Mouse (Mus musculus) liver, embryonic 13.5 days (tissue): ENCODE data around the gene Lrrc52. TPM values are rescaled to one million over a fixed set of nuclear protein-coding genes. Genes with fewer than 3 reads are reported as not detected.

Experiments used
- polyA plus RNA-seq: library from polyadenylated mRNA; unstranded; fragments of >200 nt; fragmentation: Nextera tagmentation; extraction: Ambion mirVana; gene quantifications from 2 replicates; pipeline ENCODE4 v1.2.1, GENCODE M21; 2015

Gene Lrrc52
- polyA plus RNA-seq, 1 experiment from 2014 or later = not detected

Other genes with a start within 250 kb of the Lrrc52 start
- gene Uck2, start 181.5 kb downstream of the Lrrc52 start, polyA plus RNA-seq = 67.1 and 82.5 TPM in 2 replicates
- gene Tmco1, start 158.4 kb downstream of the Lrrc52 start, polyA plus RNA-seq = 69.9 and 84.5 TPM in 2 replicates
- 85.4 and 92.0 TPM in 2 replicates for gene Aldh9a1, start 116.8 kb downstream of the Lrrc52 start, polyA plus RNA-seq
- gene Mgst3, start 72.9 kb downstream of the Lrrc52 start, polyA plus RNA-seq = 337 and 409 TPM in 2 replicates
- 0.52 and 0.63 TPM in 2 replicates for gene Rxrg, start 131.6 kb upstream of the Lrrc52 start, polyA plus RNA-seq
- 0.20 and 0.35 TPM in 2 replicates for gene Lmx1a, start 222.5 kb upstream of the Lrrc52 start, polyA plus RNA-seq